Mouse (Mus musculus) lung, embryonic 16.5 days (tissue): Measurements from ENCODE around the gene Slc30a6. TPM values are rescaled to one million over a fixed set of nuclear protein-coding genes. Genes with fewer than 3 reads are reported as not detected.
A peak's percentile ranks its signal among the peaks of the same experiment; 100 is the strongest.

Experiments
- ATAC-seq: fragments of 200-750 bp; cut with Nextera tagmentation; 2 replicates; pipeline ENCODE4 v1.8.0; 2017; ENCODE audit warnings: low read depth, mild to moderate bottlenecking, moderate library complexity
- H3K27ac ChIP-seq: fragments of 300-500 bp; sonication (generic); 2 replicates; pipeline ENCODE4 v1.5.1; 2014; ENCODE audit warnings: mild to moderate bottlenecking, control low read depth, low read length
- H3K27me3 ChIP-seq: fragments of 300-500 bp; sonication (generic); 2 replicates; pipeline ENCODE4 v1.6.1; 2014; ENCODE audit warnings: low read depth, low read length, mixed read lengths; ENCODE audit not compliant: control insufficient read depth, insufficient read depth
- H3K36me3 ChIP-seq: fragments of 300-500 bp; sonication (generic); 2 replicates; pipeline ENCODE4 v1.6.1; 2014; ENCODE audit warnings: low read length; ENCODE audit not compliant: control insufficient read depth, insufficient read depth
- H3K4me1 ChIP-seq: fragments of 300-500 bp; sonication (generic); replicated peaks from 2 replicates; pipeline ENCODE4 v1.6.1; 2014; ENCODE audit warnings: low read length, mixed read lengths; ENCODE audit not compliant: control insufficient read depth, insufficient read depth
- H3K4me2 ChIP-seq: fragments of 300-500 bp; sonication (generic); 2 replicates; pipeline ENCODE4 v1.6.1; 2014; ENCODE audit warnings: low read depth, low read length, control low read depth
- H3K4me3 ChIP-seq: fragments of 300-500 bp; sonication (generic); 2 replicates; pipeline ENCODE4 v1.5.1; 2014; ENCODE audit warnings: mild to moderate bottlenecking, low read length, control low read depth
- H3K9ac ChIP-seq: fragments of 300-500 bp; sonication (generic); 2 replicates; pipeline ENCODE4 v1.6.1; 2014; ENCODE audit warnings: low read length, control low read depth
- H3K9me3 ChIP-seq: fragments of 300-500 bp; sonication (generic); 2 replicates; pipeline ENCODE4 v1.6.1; 2016; ENCODE audit warnings: low read length; ENCODE audit not compliant: control insufficient read depth
- WGBS: fragments of 180-500 bp; shearing (Covaris S2); extraction: QIAGEN DNeasy Blood & Tissue Kit; methylation state at CpG from one replicate; pipeline ENCODE4 v1.1.7; 2014; 5-methylcytosine and 5-hydroxymethylcytosine counted together
- polyA plus RNA-seq: library from polyadenylated mRNA; unstranded; fragments of >200 nt; fragmentation: Nextera tagmentation; extraction: Ambion mirVana; gene quantifications from 2 replicates; pipeline ENCODE4 v1.2.1, GENCODE M21; 2015

Gene Slc30a6
- polyA plus RNA-seq, 1 experiment from 2014 or later: 38.4 TPM

DNA sequence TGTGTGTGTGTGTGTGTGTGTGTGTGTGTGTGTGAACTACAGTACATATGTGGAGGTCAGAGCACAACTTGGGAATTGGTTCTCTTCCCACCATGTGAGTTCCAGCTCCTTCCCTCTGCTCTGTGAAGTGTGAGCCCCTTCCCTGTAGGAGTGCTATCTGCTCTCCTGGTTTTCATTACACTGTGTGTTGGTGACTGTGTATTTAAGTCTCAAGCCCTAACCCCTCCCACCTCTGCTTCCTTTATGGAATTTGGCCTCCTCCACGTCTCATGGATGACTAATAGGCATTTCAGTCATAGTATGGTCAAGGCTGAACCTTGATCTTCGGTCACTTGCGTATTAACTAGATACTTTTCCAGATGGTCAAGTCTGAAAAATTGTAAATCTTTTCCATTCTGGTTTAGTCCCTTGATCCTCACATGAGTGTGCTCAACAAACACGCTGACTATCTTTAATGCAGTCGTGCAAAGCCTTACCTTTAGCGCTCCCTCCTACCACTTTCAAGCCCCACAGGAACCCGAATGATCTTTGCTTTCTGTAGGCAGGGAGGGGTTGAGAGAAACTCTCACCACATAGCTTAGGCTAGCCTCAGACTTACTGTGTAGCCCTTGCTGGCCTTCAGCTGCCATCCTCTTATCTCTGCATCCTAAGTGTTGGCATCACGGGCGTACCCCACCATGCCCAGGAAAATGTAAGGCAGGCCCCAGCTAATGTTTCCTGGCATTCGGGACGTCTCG is 7.2 kb downstream of the Slc30a6 start:
- no peak overlapping the region for H3K9ac ChIP-seq
- 89% methylated on average over 12 of the region's 12 CpGs for WGBS
- peaks cover 7% of the 10 kb centered on the region for H3K36me3 ChIP-seq

DNA sequence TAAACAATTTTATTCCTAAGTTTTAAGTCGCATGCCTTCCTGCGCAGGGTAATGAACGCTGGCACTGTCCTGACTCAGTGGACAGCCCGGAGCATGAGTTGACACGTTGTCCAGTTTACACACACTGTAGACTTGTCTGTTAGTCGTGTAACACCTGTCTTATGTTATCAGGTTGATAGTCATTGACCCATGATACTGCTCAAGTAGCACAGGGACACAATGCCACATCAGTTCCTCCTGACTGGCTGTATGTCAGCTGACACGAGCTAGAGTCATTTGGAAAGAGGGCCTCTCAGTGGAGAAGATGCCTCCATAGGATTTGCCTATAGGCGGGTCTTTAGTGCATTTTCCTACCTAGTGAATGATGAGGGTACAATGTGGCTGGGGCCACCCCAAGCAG is 11.1 kb downstream of the Slc30a6 start:
- Histone ChIP-seq H3K9me3 (no peaks in the 10 kb centered on the region), H3K4me1 (no peaks in the 10 kb centered on the region), H3K27ac (no peak overlapping the region), H3K9ac (no peak overlapping the region), H3K4me2 (no peak overlapping the region), H3K27me3 (no peaks in the 10 kb centered on the region), H3K36me3 (peaks cover 17% of the 10 kb centered on the region), H3K4me3 (no peak overlapping the region)
- 81% methylated on average over 8 of the region's 8 CpGs for WGBS
- no peak for ATAC-seq

More for the DNA sequence above, 7.2 kb downstream of the Slc30a6 start:
- Histone ChIP-seq H3K9me3 (no peaks in the 10 kb centered on the region), H3K4me3 (no peak overlapping the region), H3K27ac (no peak overlapping the region), H3K27me3 (no peaks in the 10 kb centered on the region), H3K4me1 (no peaks in the 10 kb centered on the region), H3K4me2 (no peak overlapping the region)
- ATAC-seq: no peak

DNA sequence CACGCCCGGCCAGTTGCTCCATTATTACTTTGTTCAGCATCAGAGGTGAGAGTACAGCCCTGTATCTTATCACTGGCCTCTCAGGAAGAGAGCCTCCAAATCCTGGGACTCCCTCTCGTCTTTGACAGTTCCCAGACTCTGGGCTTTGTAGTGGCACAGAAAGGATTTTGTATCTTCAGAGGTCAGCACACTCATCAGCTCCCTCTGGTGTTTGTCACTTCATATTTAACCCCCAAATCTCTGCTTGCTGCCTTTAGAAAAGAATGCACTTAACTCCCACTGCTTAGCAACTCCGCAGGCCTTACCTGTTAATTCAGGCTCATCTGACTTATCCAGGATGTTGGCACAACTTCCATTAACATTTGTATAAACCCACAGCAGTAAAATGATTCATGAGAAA is 14.3 kb downstream of the Slc30a6 start:
- Histone ChIP-seq H3K27ac (no peak overlapping the region), H3K9ac (no peak overlapping the region), H3K27me3 (no peaks in the 10 kb centered on the region), H3K36me3 (peaks cover 30% of the 10 kb centered on the region), H3K4me3 (no peak overlapping the region), H3K4me1 (no peaks in the 10 kb centered on the region), H3K4me2 (no peak overlapping the region), H3K9me3 (no peaks in the 10 kb centered on the region)
- ATAC-seq: no peak
- 59% methylated on average over 4 of the region's 4 CpGs for WGBS

DNA sequence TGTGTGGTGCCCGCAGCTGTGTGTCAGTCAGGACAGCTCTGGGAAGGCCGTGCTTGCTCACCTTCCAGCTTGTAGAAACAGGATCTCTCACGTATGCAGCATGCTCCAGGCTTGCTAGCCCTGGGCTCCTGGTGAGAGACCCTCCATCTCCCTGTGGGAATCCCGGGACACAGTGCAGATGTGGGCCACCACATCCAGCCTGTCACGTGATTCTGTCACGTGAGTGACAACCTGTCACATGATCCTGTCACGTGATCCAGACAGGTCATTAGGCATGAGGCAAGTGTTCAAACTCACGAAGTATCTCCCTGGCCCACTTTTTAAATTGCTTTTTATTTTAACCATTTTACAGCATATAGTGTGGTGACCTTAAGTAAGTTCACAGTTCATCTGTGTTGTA is 17.9 kb downstream of the Slc30a6 start:
- no peak for ATAC-seq
- Histone ChIP-seq H3K36me3 (peaks cover 37% of the 10 kb centered on the region), H3K4me3 (no peak overlapping the region), H3K4me1 (no peaks in the 10 kb centered on the region), H3K9ac (no peak overlapping the region), H3K27ac (no peak overlapping the region), H3K27me3 (no peaks in the 10 kb centered on the region), H3K9me3 (no peaks in the 10 kb centered on the region), H3K4me2 (no peak overlapping the region)
- WGBS: 77% methylated on average over 8 of the region's 8 CpGs

DNA sequence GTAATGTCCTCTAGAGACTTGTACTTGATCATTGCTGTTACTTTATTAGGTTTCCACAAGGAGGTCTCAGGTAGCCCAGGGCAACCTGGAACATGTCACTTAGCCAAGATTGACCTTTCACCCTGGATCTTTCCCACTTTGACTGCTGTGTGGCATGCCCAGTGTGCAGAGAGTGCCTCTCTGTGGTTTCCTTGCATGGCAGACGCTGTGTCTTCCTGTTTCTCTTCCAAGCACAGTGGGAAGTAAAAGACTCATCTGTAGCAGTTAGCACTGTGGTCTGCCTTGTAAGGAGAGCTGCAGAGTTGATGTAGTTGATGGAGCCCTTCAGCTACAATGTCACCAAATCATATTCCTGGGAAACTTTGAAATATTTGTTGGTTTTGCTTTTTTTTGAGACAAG is 19.3 kb downstream of the Slc30a6 start:
- Histone ChIP-seq H3K4me2 (no peak overlapping the region), H3K27me3 (no peaks in the 10 kb centered on the region), H3K4me3 (no peak overlapping the region), H3K9me3 (no peaks in the 10 kb centered on the region), H3K36me3 (peaks cover 45% of the 10 kb centered on the region), H3K4me1 (no peaks in the 10 kb centered on the region), H3K27ac (no peak overlapping the region), H3K9ac (no peak overlapping the region)
- no peak for ATAC-seq
- WGBS: 79% methylated on average over 1 of the region's 1 CpGs

DNA sequence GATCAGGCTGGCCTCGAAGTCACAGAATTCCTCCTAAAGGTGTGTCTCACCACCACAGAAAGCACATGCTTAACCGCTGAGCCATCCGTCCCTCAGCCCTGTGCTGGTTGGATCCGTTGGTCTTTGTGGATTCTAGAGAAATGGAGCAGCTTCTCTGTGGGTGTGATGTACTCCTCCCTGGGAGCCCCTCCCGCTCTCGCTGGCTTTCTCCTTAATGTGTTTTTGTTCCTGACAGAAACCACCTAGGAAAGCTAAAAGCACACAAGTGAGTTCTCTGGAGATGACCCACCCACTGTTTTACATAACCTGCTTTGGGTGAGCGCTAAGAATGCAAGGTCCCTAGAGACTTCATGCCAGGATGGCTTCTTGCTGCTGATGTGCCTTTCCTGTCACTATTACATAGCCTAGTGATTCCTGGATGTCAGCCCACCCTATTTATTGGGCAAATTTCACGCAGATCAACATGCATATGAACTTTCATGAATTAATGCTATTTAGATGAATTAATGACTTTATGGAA is 21.5 kb downstream of the Slc30a6 start:
- H3K27ac ChIP-seq: no peak overlapping the region
- no peaks in the 10 kb centered on the region for H3K9me3 ChIP-seq
- 89% methylated on average over 8 of the region's 8 CpGs for WGBS
- no peak overlapping the region for H3K4me2 ChIP-seq
- H3K9ac ChIP-seq: no peak overlapping the region
- no peaks in the 10 kb centered on the region for H3K27me3 ChIP-seq
- H3K4me3 ChIP-seq: no peak overlapping the region
- H3K4me1 ChIP-seq: no peaks in the 10 kb centered on the region
- peaks cover 44% of the 10 kb centered on the region for H3K36me3 ChIP-seq
- ATAC-seq: no peak

DNA sequence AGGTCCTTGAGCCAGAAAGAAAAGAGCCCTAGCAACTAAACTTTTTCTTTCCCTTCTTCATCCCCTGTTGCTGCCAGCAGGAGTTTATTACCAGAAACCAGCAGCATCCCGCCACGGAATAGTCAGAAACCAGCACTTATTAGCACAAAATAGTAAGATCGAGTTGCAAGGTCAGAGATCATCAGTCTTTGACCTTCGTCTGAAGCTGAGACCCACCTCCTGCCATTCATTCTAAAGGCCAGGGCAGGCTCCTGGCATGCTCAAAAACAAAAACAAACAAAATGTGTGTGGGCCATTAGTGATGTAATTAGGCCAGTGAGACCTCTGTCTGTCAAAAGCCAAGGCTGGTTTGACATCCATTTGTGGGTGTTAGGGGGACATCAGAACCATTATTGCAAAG is 22.8 kb downstream of the Slc30a6 start:
- 47% methylated on average over 4 of the region's 4 CpGs for WGBS
- H3K4me3 ChIP-seq: no peak overlapping the region
- H3K4me1 ChIP-seq: no peaks in the 10 kb centered on the region
- H3K9me3 ChIP-seq: no peaks in the 10 kb centered on the region
- no peak for ATAC-seq
- no peak overlapping the region for H3K4me2 ChIP-seq
- H3K27ac ChIP-seq: no peak overlapping the region
- H3K36me3 ChIP-seq: peaks cover 37% of the 10 kb centered on the region
- no peak overlapping the region for H3K9ac ChIP-seq
- no peaks in the 10 kb centered on the region for H3K27me3 ChIP-seq

DNA sequence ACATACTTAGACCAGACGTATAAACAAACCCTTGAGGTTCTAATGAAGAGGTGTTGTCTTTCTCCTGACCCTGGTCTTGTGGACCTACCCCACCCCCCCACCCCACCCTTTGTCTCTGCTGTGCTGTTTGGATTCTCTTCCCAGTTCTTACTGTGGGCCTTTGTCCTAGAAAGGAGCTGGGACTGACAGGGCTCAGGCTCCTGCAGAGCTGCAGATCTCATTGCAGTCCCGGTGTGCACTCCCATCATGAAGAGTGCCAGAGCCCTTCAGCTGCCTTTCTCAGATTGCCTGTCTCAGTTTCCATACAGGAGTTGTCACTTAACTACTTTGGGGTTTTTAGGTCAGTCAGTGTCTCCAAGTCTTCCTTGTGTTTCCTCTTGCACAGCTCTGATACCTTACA is 25.2 kb downstream of the Slc30a6 start:
- no peak overlapping the region for H3K27ac ChIP-seq
- H3K4me3 ChIP-seq: no peak overlapping the region
- no peaks in the 10 kb centered on the region for H3K9me3 ChIP-seq
- no peak for ATAC-seq
- H3K27me3 ChIP-seq: no peaks in the 10 kb centered on the region
- H3K4me2 ChIP-seq: no peak overlapping the region
- 54% methylated on average over 2 of the region's 2 CpGs for WGBS
- H3K9ac ChIP-seq: no peak overlapping the region
- H3K36me3 ChIP-seq: peaks cover 33% of the 10 kb centered on the region
- no peaks in the 10 kb centered on the region for H3K4me1 ChIP-seq

DNA sequence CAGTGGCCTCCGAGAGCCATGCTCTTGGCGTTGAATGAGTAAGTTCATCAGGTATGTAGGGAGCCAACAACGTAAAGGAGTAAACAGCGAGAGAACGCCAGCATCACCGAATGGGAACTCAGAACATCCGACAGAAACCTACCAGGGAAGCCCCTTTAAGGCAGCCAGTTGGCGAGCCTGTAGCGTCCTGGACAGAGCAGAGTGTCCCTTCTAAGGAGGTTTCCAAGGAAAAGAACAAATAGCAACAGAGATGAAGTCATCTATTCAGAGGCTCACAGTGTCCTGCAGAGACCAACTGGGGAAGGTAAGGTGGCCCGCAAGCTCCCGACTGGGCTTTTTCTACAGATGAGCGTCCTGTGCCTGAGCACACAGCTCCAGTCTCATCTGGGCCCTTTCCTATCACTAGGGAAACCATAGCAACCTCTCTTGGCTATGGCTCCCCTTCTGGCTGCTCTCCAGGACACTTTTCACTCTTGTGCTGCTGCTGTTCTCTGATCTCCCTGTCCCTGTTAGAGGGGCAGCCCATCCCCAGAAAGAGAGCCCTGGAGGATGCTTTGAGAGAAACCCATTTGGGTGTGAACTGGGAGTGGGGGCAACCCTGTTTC is 29.1 kb downstream of the Slc30a6 start:
- Histone ChIP-seq H3K36me3 (peaks cover 24% of the 10 kb centered on the region), H3K4me3 (no peak overlapping the region), H3K9me3 (no peaks in the 10 kb centered on the region), H3K4me1 (no peaks in the 10 kb centered on the region), H3K27ac (no peak overlapping the region), H3K9ac (no peak overlapping the region), H3K27me3 (no peaks in the 10 kb centered on the region), H3K4me2 (no peak overlapping the region)
- ATAC-seq: peak; percentile 45; the same call in 1 of the 2 replicates
- 83% methylated on average over 12 of the region's 12 CpGs for WGBS
